Mouse (Mus musculus) olfactory bulb, adult 2 months (tissue): ENCODE measurements at regions not wholly inside any gene's neighbourhood (a gene's known extent, or its start where the extent isn't known, plus 50 kb on each side); places are given as distances from the start of the nearest gene placed in this dataset.

Experiments
- CTCF ChIP-seq: fragments of 200-500 bp; IDR thresholded peaks from 2 replicates; pipeline ENCODE4 v1.5.1; 2012; ENCODE audit warnings: low read depth, mild to moderate bottlenecking, low read length, moderate library complexity; ENCODE audit not compliant: insufficient read depth
- POLR2A ChIP-seq: fragments of 200-500 bp; IDR thresholded peaks from 2 replicates; pipeline ENCODE4 v1.6.1; 2012; ENCODE audit warnings: mild to moderate bottlenecking, low read depth, low read length, moderate library complexity; ENCODE audit not compliant: insufficient read depth

GRCm38 (mm10) chr4:105996060-105996459 lies 206.4 kb downstream of the Gm12728 start:
- TF ChIP-seq POLR2A = no peak
- TF ChIP-seq CTCF = no peak
